Mouse (Mus musculus) cerebellum, adult 2 months (tissue): Measurements from ENCODE around the gene Saysd1.

ENCODE experiments used
- CTCF ChIP-seq: fragments of 200-500 bp; IDR thresholded peaks from 2 replicates; pipeline ENCODE4 v1.5.1; 2011; ENCODE audit warnings: low read depth, mild to moderate bottlenecking, control low read depth, low read length, moderate library complexity, borderline replicate concordance; ENCODE audit not compliant: insufficient read depth
- POLR2A ChIP-seq: fragments of 200-500 bp; IDR thresholded peaks from 2 replicates; pipeline ENCODE4 v1.6.1; 2011; ENCODE audit warnings: low read length, control low read depth, borderline replicate concordance; ENCODE audit not compliant: insufficient read depth

GRCm38 (mm10) chr14:20041836-20042235 lies 96.5 kb downstream of the Saysd1 start:
- no peak for TF ChIP-seq POLR2A
- TF ChIP-seq CTCF: no peak
